Mouse (Mus musculus) neural tube, embryonic 11.5 days (tissue): ENCODE measurements around the gene Bod1. TPM values are rescaled to one million over a fixed set of nuclear protein-coding genes. Genes with fewer than 3 reads are reported as not detected.

ENCODE experiments used
- ATAC-seq: fragments of 200-750 bp; cut with Nextera tagmentation; 2 replicates; pipeline ENCODE4 v1.8.0; 2017; ENCODE audit warnings: moderate number of reproducible peaks, mild to moderate bottlenecking, moderate TSS enrichment, moderate library complexity; ENCODE audit not compliant: insufficient read depth, low FRiP score, low TSS enrichment
- DNase-seq: peaks from one replicate; pipeline ENCODE4 v3.0.0-alpha.2; 2015; ENCODE audit warnings: low spot score
- H3K27ac ChIP-seq: fragments of 300-500 bp; sonication (generic); 2 replicates; pipeline ENCODE4 v1.5.1; 2014; ENCODE audit warnings: low read depth, mild to moderate bottlenecking, low read length
- H3K27me3 ChIP-seq: fragments of 300-500 bp; sonication (generic); 2 replicates; pipeline ENCODE4 v1.6.1; 2014; ENCODE audit warnings: mild to moderate bottlenecking, low read length, mixed read lengths; ENCODE audit not compliant: control insufficient read depth, insufficient read depth
- H3K36me3 ChIP-seq: fragments of 300-500 bp; sonication (generic); 2 replicates; pipeline ENCODE4 v1.6.1; 2014; ENCODE audit warnings: mild to moderate bottlenecking, low read length, moderate library complexity, mixed read lengths; ENCODE audit not compliant: control insufficient read depth, insufficient read depth
- H3K4me1 ChIP-seq: fragments of 300-500 bp; sonication (generic); 2 replicates; pipeline ENCODE4 v1.6.1; 2014; ENCODE audit warnings: low read length, mixed read lengths; ENCODE audit not compliant: control insufficient read depth, insufficient read depth
- H3K4me2 ChIP-seq: fragments of 300-500 bp; sonication (generic); 2 replicates; pipeline ENCODE4 v1.6.1; 2014; ENCODE audit warnings: low read depth, mild to moderate bottlenecking, moderate library complexity
- H3K4me3 ChIP-seq: fragments of 300-500 bp; sonication (generic); 2 replicates; pipeline ENCODE4 v1.5.1; 2014; ENCODE audit warnings: low read depth, low read length
- H3K9ac ChIP-seq: fragments of 300-500 bp; sonication (generic); 2 replicates; pipeline ENCODE4 v1.6.1; 2014; ENCODE audit warnings: mild to moderate bottlenecking, low read length
- H3K9me3 ChIP-seq: fragments of 300-500 bp; sonication (generic); 2 replicates; pipeline ENCODE4 v1.6.1; 2016; ENCODE audit warnings: low read length; ENCODE audit not compliant: control insufficient read depth
- WGBS: fragments of 180-500 bp; shearing (Covaris S2); extraction: QIAGEN DNeasy Blood & Tissue Kit; methylation state at CpG from one replicate; pipeline ENCODE4 v1.1.7; 2014; 5-methylcytosine and 5-hydroxymethylcytosine counted together
- polyA plus RNA-seq: library from polyadenylated mRNA; unstranded; fragments of >200 nt; fragmentation: Nextera tagmentation; extraction: Ambion mirVana; gene quantifications from 2 replicates; pipeline ENCODE4 v1.2.1, GENCODE M21; 2014

Gene Bod1
- polyA plus RNA-seq, 1 experiment from 2014 or later, result 162 TPM

DNA sequence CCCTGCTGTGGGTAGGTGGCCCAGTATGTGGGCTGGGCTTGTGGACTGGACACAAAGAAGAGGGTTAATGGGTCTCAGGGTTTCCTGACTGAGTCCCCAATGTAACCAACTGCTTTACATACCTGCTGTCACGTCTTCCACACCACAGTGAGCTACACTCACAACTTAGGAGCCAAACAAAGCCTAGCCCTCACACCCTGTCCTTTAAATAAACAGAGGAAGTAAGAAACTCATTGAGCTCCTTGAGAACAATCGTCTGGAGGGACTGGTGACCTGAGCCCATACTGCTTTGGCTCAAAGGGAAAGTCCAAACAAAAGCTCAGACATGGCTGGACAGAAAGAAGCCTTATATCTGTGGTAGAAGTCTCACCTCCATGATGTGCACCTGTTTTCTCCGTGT, 27.8 kb upstream of the Bod1 start:
- no peaks in the 10 kb centered on the region for H3K9me3 ChIP-seq
- no peaks in the 10 kb centered on the region for H3K27me3 ChIP-seq
- H3K9ac ChIP-seq, result no peak overlapping the region
- WGBS, result 50% methylated on average over 3 of the region's 3 CpGs
- no peak overlapping the region for H3K4me3 ChIP-seq
- no peaks in the 10 kb centered on the region for H3K36me3 ChIP-seq
- no peak for DNase-seq
- H3K4me1 ChIP-seq, result 0 out of 2 replicates have a peak, but pooled peaks cover 2% of the 10 kb centered on the region
- no peak overlapping the region for H3K27ac ChIP-seq
- no peak for ATAC-seq
- no peak overlapping the region for H3K4me2 ChIP-seq

DNA sequence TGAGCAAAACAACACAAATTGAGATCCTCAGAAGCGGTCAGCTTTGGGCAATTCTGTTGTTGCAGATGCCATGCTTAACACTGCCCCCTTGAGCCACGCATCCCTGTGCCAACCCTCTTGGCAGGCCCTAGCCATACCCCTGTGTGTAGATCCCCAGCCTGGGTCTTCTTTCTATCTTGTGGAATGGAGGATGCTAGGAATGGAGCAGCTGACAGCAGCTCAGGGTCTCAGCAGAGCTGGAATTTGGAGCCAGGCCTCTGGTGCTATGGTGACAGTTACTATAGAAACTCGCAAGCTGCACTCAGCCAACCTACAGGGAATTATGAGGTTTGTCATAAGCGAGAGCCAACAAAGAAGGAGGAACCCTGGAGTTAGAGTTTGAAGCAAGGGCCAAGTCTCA, 23.1 kb upstream of the Bod1 start:
- ATAC-seq, result no peak
- no peak for DNase-seq
- H3K27ac ChIP-seq, result no peak overlapping the region

DNA sequence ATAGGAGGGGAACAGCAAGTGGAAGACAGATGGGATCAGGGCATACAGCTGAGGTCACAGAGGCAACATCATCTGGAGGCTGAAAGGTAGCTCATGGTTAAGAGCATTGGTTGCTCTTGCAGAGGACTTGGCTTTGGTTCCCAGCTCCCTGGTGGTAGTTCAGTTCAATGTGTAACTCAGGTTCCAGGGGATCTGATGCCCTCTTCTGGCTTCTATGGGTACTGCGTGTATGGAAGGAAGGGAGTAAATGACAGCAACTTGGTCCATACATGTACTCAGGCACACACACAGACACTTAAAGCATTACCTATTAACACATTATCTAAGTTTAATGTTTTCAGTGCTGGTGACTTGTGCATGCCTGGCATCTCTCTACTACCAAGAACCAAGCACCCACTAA, 22.4 kb upstream of the Bod1 start:
- Histone ChIP-seq H3K4me2 (no peak overlapping the region), H3K27me3 (no peaks in the 10 kb centered on the region), H3K36me3 (no peaks in the 10 kb centered on the region), H3K9me3 (no peaks in the 10 kb centered on the region), H3K4me3 (no peak overlapping the region), H3K27ac (no peak overlapping the region), H3K4me1 (0 out of 2 replicates have a peak, but pooled peaks cover 2% of the 10 kb centered on the region), H3K9ac (no peak overlapping the region)
- ATAC-seq, result no peak
- DNase-seq, result no peak
- 95% methylated on average over 1 of the region's 1 CpGs for WGBS

More for the DNA sequence above, 23.1 kb upstream of the Bod1 start:
- Histone ChIP-seq H3K36me3 (no peaks in the 10 kb centered on the region), H3K4me3 (no peak overlapping the region), H3K27me3 (no peaks in the 10 kb centered on the region), H3K9ac (no peak overlapping the region), H3K4me1 (0 out of 2 replicates have a peak, but pooled peaks cover 2% of the 10 kb centered on the region), H3K9me3 (no peaks in the 10 kb centered on the region), H3K4me2 (no peak overlapping the region)
- 86% methylated on average over 4 of the region's 4 CpGs for WGBS

DNA sequence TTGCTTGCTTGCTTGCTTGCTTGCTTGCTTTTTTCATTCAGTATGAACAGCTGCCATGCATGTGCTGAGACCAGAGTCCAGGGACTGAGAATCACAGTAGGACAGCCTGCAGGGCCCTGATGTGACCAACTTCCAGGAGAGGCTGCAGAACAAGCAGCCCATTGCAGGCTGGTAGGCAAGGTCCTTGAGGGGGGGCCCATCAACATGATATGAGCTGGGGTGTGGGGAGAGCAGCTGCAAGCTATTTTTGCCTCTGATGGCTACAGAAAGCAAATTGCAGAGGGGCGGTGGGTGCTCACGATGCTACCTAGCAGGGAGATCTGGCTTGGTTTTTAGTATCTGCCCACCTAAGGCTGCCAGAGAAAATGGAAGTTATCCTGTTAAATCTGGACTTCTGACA, 21.6 kb upstream of the Bod1 start:
- Histone ChIP-seq H3K4me1 (0 out of 2 replicates have a peak, but pooled peaks cover 2% of the 10 kb centered on the region), H3K36me3 (no peaks in the 10 kb centered on the region), H3K4me3 (no peak overlapping the region), H3K9ac (no peak overlapping the region), H3K9me3 (no peaks in the 10 kb centered on the region), H3K4me2 (no peak overlapping the region), H3K27ac (no peak overlapping the region), H3K27me3 (no peaks in the 10 kb centered on the region)
- ATAC-seq (no peak), DNase-seq (no peak)
- 97% methylated on average over 2 of the region's 2 CpGs for WGBS

DNA sequence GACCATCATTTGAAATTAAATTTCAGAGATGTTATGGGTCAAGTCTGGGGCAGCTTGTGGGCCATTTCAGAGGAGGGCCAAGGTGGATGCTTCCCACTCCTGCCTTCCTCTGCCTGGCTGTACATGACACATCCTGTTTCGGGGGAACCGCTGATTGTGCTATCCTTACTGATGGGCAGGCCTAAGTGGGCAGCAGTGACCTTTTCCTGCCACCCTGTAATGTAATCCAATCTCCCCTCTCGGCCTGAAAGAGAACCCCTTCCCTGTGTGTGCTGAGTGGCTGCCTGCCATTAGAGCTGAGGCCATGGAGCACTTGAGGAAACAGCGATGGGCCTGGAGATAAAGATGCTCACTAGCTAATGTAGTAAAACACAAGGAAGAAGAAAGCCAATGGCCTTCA, 17.3 kb upstream of the Bod1 start:
- Histone ChIP-seq H3K4me3 (no peak overlapping the region), H3K36me3 (no peaks in the 10 kb centered on the region), H3K9me3 (no peaks in the 10 kb centered on the region), H3K4me2 (no peak overlapping the region), H3K27me3 (no peaks in the 10 kb centered on the region), H3K9ac (no peak overlapping the region), H3K4me1 (no peaks in the 10 kb centered on the region), H3K27ac (no peak overlapping the region)
- ATAC-seq (no peak), DNase-seq (no peak)
- WGBS, result 71% methylated on average over 4 of the region's 4 CpGs

DNA sequence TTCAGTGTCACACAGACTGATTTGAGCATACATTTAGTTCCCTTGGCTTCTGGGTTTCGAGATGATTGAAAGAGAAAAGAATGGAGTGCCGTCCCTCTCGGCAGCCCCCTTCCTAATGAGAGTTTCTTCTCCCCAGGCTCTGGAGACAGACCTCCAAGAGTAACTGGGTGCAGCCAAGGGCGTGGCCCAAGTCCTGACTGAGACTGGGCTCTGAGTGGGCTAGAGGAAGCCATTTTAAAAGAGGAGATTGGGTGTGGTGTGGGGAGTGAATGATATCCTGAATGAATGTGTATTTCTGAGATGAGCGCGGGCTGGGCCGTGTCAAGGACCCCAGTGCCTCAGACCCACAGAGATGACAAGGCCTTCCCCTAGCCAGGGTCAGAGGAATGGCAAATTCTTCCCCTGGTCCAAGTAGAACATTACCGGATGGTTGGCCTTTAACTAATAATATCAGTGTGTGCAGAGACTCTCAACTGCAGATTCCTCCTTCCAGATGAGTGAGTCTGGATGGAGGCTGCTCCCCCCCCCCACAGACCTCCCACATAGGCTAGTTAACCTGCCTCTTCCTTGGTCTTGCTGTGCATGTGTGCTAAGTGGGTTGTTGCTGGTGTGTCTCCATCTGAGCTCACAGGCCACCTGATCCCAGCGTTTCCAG, 13.4 kb upstream of the Bod1 start:
- Histone ChIP-seq H3K9me3 (no peaks in the 10 kb centered on the region), H3K4me2 (no peak overlapping the region), H3K36me3 (no peaks in the 10 kb centered on the region), H3K4me1 (no peaks in the 10 kb centered on the region), H3K27me3 (no peaks in the 10 kb centered on the region), H3K27ac (no peak overlapping the region), H3K4me3 (no peak overlapping the region), H3K9ac (no peak overlapping the region)
- DNase-seq, result no peak
- WGBS, result 83% methylated on average over 9 of the region's 9 CpGs
- ATAC-seq, result no peak

DNA sequence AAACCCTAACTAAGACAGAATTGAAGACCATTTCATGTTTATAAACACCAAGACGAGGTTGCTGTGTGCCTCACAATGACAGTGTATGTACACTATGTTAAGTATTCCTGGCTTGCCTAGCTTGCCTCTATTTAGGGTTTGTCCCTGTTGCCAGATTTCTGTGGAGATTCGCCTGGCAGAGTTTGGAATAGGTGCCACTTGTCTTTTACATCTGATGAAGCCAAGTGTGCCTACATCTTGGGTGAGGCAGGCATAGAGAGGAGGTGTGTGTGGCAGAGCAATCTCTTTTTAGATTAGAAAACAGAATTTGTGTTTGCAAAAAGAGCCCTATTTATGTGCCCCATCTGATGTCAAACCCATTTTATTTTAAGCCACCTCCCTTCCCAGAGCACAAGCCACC, 12.4 kb upstream of the Bod1 start:
- DNase-seq (no peak), ATAC-seq (no peak)
- Histone ChIP-seq H3K4me1 (no peaks in the 10 kb centered on the region), H3K27me3 (no peaks in the 10 kb centered on the region), H3K27ac (no peak overlapping the region), H3K4me2 (no peak overlapping the region), H3K9ac (no peak overlapping the region), H3K4me3 (no peak overlapping the region), H3K36me3 (no peaks in the 10 kb centered on the region), H3K9me3 (no peaks in the 10 kb centered on the region)
- whole genome bisulfite sequencing, result 73% methylated on average over 2 of the region's 2 CpGs

DNA sequence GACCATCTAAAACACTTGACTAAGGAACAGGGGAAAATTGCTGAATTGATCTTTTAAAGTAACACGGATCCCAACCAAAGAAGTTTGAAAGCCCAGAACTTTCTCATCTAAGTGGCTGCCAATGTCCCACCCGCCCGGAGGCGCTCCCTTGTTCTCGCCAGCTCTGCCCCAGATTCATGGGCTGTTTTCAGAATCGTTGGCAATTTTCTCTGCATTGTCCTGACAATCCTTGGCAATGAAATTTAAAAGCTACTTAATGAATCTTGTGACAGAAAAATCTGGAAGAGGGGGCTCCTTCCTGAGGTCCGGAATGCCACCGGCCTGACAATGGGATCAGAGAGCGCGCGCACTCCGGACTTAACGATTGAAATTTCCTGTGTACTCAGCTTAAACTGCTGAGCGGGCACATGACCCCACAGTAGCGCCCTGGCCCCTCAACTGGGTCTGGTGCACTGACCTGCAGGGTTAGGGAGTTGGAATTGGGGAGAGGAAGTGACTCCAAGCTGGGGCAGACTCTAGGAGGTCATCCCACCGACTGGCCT, 8.2 kb upstream of the Bod1 start:
- H3K4me3 ChIP-seq, result no peak overlapping the region
- H3K9me3 ChIP-seq, result no peaks in the 10 kb centered on the region
- H3K36me3 ChIP-seq, result no peaks in the 10 kb centered on the region
- DNase-seq (no peak), ATAC-seq (no peak)
- no peak overlapping the region for H3K9ac ChIP-seq
- H3K27ac ChIP-seq, result no peak overlapping the region
- no peaks in the 10 kb centered on the region for H3K4me1 ChIP-seq
- no peaks in the 10 kb centered on the region for H3K27me3 ChIP-seq
- WGBS, result 89% methylated on average over 16 of the region's 16 CpGs
- no peak overlapping the region for H3K4me2 ChIP-seq

DNA sequence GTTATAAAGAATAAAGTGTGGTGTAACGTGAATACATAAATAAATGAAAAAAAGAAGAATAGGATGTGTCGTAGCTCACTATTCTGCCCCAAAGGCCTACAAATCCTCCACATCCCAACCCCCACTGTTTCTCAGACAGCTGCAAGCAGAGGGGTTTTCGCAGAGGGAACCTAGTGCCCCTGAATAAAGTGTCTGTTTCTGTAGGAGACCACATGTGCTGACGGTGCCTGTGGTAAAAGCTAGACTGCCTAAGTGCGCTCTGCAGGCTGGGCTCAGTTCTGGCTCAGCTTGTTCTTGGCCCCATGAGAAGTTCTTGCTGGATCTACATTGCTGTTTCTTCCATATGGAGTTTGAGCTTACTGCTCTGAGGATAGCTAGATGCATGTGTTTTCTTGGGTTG, 5.6 kb upstream of the Bod1 start:
- WGBS, result 86% methylated on average over 5 of the region's 5 CpGs
- H3K27me3 ChIP-seq, result no peaks in the 10 kb centered on the region
- H3K9ac ChIP-seq, result no peak overlapping the region
- ATAC-seq (no peak), DNase-seq (no peak)
- H3K27ac ChIP-seq, result no peak overlapping the region
- no peak overlapping the region for H3K4me2 ChIP-seq
- H3K36me3 ChIP-seq, result no peaks in the 10 kb centered on the region
- H3K9me3 ChIP-seq, result no peaks in the 10 kb centered on the region
- no peak overlapping the region for H3K4me3 ChIP-seq
- H3K4me1 ChIP-seq, result peaks cover under 1% of the 10 kb centered on the region; the same call in 1 of the 2 replicates
